Mouse (Mus musculus) 416B (cell line): Measurements from ENCODE around the gene Tmbim4.

Source experiments
- DNase-seq: peaks from one replicate; pipeline ENCODE4 v3.0.0; 2011; ENCODE audit warnings: low read depth

The Tmbim4 gene

GRCm38 (mm10) chr10:120201131-120201921 is at the start of gene Tmbim4:
TSS of gene Tmbim4 (plus strand) at chr10:120201590.
- no peak for DNase-seq

- DNase-seq: peak; percentile 20
These were observed 49.7 kb upstream of the Tmbim4 start for GRCm38 (mm10) chr10:120151672-120152071.

GRCm38 (mm10) chr10:120153911-120154310 is 47.5 kb upstream of the Tmbim4 start:
- DNase-seq: no peak

GRCm38 (mm10) chr10:120160533-120160932 is 40.9 kb upstream of the Tmbim4 start:
- DNase-seq: no peak

GRCm38 (mm10) chr10:120162840-120163239 is 38.5 kb upstream of the Tmbim4 start:
- DNase-seq: no peak

- DNase-seq: peak; percentile 32
These were observed 37.9 kb upstream of the Tmbim4 start for GRCm38 (mm10) chr10:120163490-120163889.

- DNase-seq: no peak
These were observed 36.2 kb upstream of the Tmbim4 start for GRCm38 (mm10) chr10:120164931-120165792.

- DNase-seq: no peak
These were observed 35.4 kb upstream of the Tmbim4 start for GRCm38 (mm10) chr10:120165793-120166503.

GRCm38 (mm10) chr10:120168070-120168469 is 33.3 kb upstream of the Tmbim4 start:
- peak; percentile 91 for DNase-seq

- no peak for DNase-seq
These were observed 32.3 kb upstream of the Tmbim4 start for GRCm38 (mm10) chr10:120169064-120169463.

- no peak for DNase-seq
These were observed 31.5 kb upstream of the Tmbim4 start for GRCm38 (mm10) chr10:120169841-120170240.

- no peak for DNase-seq
These were observed 31.1 kb upstream of the Tmbim4 start for GRCm38 (mm10) chr10:120170277-120170676.

GRCm38 (mm10) chr10:120171340-120171739 is 30.1 kb upstream of the Tmbim4 start:
- DNase-seq: no peak

- no peak for DNase-seq
These were observed 27.1 kb upstream of the Tmbim4 start for GRCm38 (mm10) chr10:120174192-120174705.

- peak; percentile 82 for DNase-seq
These were observed 18.5 kb upstream of the Tmbim4 start for GRCm38 (mm10) chr10:120182887-120183286.

- DNase-seq: peak; percentile 34
These were observed 18.0 kb upstream of the Tmbim4 start for GRCm38 (mm10) chr10:120183342-120183741.

- peak; percentile 67 for DNase-seq
These were observed 12.9 kb upstream of the Tmbim4 start for GRCm38 (mm10) chr10:120188513-120188912.

- DNase-seq: peak; percentile 20
These were observed 12.1 kb upstream of the Tmbim4 start for GRCm38 (mm10) chr10:120189276-120189675.

GRCm38 (mm10) chr10:120189782-120190181 is 11.6 kb upstream of the Tmbim4 start:
- peak; percentile 37 for DNase-seq

GRCm38 (mm10) chr10:120191165-120191564 is 10.2 kb upstream of the Tmbim4 start:
- DNase-seq: peak; percentile 31

- no peak for DNase-seq
These were observed 9.1 kb upstream of the Tmbim4 start for GRCm38 (mm10) chr10:120192278-120192677.

GRCm38 (mm10) chr10:120193255-120193654 is 8.1 kb upstream of the Tmbim4 start:
- peak; percentile 65 for DNase-seq
